Mouse (Mus musculus) spleen, adult 12 weeks (tissue): Measurements from ENCODE around the gene Ccdc110.

Experiments used
- DNase-seq: peaks from one replicate; pipeline ENCODE4 v3.0.0; 2022; ENCODE audit warnings: low spot score

Gene Ccdc110

DNA sequence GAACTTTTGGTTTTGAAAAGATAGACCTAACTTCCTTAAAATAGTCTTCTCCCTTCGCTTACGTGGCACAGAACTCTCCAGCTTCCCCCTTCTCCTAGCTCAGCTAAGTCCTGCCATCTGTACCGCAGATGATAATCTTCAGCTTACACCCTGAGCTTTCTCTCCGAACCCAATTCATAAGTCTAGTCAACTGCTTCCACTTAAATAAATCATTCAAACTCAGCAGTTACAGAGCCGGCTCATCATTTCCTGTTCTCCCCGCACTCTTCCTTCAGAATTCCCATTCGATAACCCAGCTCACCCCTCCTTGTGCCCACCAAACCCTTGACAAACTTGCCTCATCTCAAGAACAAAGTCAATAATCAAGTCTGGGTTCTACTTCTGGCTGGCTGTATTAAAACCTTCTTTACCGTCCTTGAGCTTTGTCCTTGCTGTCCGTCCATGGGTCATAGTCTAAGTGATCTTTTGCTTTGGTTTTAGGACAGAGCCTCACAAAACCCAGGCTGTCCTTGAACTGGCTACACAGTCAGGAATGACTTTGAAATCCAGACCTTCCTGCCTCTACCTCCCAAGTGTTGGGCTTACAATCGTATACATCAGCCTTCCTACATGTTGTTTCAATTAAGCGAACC is 41.5 kb downstream of the Ccdc110 start:
- no peak for DNase-seq

DNA sequence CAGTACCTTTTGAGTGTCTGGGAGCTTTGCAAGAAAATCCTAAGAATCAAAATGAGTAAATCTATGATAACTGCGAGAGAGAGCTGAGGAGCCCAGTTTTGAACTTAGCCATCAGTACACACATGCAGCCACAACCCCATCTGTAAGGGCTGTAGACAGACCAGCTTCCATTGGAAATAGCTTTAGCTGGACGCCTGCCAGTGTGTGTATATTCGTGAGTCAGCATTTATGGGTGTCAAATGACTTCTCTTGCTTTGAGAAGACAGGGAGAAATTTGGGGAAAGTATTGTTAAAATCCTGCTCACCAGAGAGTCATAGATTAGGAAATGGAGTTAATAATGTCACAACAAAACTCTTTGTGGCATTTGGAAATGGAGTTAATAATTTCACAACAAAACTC is 52.2 kb downstream of the Ccdc110 start:
- no peak for DNase-seq

DNA sequence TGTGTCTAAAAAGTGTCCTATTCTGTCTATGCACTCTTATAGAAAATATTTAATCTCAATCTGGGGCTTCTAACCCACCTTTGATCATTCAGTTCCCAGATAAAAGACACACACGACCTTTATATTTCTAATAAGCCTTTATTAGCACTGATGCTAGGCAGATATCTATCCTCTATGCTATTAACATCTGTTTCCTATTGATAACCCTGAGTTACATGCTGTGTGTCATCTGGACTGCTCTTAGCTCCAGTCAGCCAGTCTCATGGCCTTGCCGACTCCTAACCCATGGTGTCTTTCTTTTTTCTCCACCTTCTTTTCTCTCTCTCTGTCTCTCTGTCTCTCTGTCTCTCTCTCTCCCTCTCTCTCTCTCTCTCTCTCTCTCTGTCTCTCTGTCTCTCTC is 53.8 kb downstream of the Ccdc110 start:
- no peak for DNase-seq

DNA sequence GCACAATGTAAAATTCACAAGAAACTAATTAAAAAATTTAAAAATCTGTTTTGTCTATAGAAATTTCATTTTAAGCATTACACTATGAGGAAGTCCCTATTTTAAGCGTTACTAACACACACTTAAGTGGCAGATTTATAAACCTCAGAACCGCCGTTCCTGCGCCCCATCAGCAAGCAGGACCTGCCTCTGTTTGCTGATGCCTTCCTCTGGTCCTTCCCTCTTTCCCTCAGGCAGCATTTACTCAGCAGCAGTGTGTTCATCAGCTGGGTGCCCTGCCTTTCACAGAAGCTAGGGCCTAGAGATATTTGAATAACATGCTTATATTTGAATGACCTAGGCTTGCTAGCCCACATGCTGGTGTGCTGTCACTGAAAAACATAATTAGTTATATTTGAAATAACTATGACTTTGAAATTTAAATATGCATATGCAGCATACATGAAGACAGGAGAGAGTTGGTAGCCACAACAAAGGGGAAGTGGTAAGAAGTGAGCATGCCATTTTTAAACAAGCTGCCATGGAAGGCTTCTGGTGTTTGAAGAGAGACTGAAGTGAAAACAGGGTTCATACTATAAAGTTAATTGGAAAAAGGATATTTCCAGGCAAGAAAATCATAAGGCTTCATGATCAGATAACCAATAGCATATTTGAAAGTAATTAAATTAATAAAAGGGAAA is 56.4 kb downstream of the Ccdc110 start:
- no peak for DNase-seq
